Mouse (Mus musculus): ENCODE results near the gene Med4. TPM values are rescaled to one million over a fixed set of nuclear protein-coding genes. Genes with fewer than 3 reads are reported as not detected.

Med4 gene
- 42.7 and 44.8 TPM in 2 replicates for polyA plus RNA-seq (2015; fragmentation: Nextera tagmentation; extraction: Ambion mirVana)

GRCm38 (mm10) chr14:73509765-73510423, at the start of gene Med4:
Gene Med4 (plus strand): TSS chr14:73510025.

GRCm38 (mm10) chr14:73524766-73525448, 15.1 kb downstream of the Med4 start, which contains the start of gene Sucla2:
Gene Sucla2 (plus strand): TSS chr14:73525319.

GRCm38 (mm10) chr14:73548051-73548450, 38.2 kb downstream of the Med4 start, which contains the start of gene Nudt15:
Gene Nudt15 (minus strand): TSS chr14:73548242.

Other genes starting within 250 kb of the Med4 start
- 26.7 and 29.3 TPM in 2 replicates for gene Rb1, start 184.2 kb upstream of the Med4 start, polyA plus RNA-seq (2015; fragmentation: Nextera tagmentation; extraction: Ambion mirVana)
- gene Itm2b, start 124.7 kb upstream of the Med4 start, polyA plus RNA-seq (2015; fragmentation: Nextera tagmentation; extraction: Ambion mirVana): 846 and 1,097 TPM in 2 replicates
- gene Sucla2, start 15.3 kb downstream of the Med4 start, polyA plus RNA-seq (2015; fragmentation: Nextera tagmentation; extraction: Ambion mirVana): 349 and 391 TPM in 2 replicates
- 3.9 and 4.5 TPM in 2 replicates for gene Nudt15, start 38.2 kb downstream of the Med4 start, polyA plus RNA-seq (2015; fragmentation: Nextera tagmentation; extraction: Ambion mirVana)
- not detected in 2 replicates for gene Gm21750, start 151.2 kb downstream of the Med4 start, polyA plus RNA-seq (2015; fragmentation: Nextera tagmentation; extraction: Ambion mirVana)